Mouse (Mus musculus) CH12.LX (cell line): ENCODE data around the gene Taf8.

Experiments
- BHLHE40 ChIP-seq: IDR thresholded peaks from 2 replicates; pipeline ENCODE4 v1.6.1; 2011; ENCODE audit warnings: mild to moderate bottlenecking, low read depth, low read length, improper control_type of control experiment
- CHD1 ChIP-seq: IDR thresholded peaks from 2 replicates; pipeline ENCODE4 v1.6.1; 2012; ENCODE audit warnings: low read depth, low read length, improper control_type of control experiment, inconsistent platforms
- CTCF ChIP-seq, 2 experiments: IDR thresholded peaks in 1 of 2; conservative IDR thresholded peaks in 1 of 2; 2 replicates each; pipeline ENCODE4 v1.5.1; 2011 to 2012; ENCODE audit warnings: low read depth in 2 of 2, low read length in 2 of 2, improper control_type of control experiment in 1 of 2, inconsistent platforms in 1 of 2, mild to moderate bottlenecking in 1 of 2, moderate library complexity in 1 of 2
- ETS1 ChIP-seq: conservative IDR thresholded peaks from 2 replicates; pipeline ENCODE4 v1.6.1; 2012; ENCODE audit warnings: low read depth, mild to moderate bottlenecking, inconsistent platforms, low read length, improper control_type of control experiment, moderate library complexity
- GABPA ChIP-seq: IDR thresholded peaks from 2 replicates; pipeline ENCODE4 v1.6.1; 2012; ENCODE audit warnings: low read depth, low read length, improper control_type of control experiment, inconsistent platforms; ENCODE audit not compliant: insufficient replicate concordance
- HCFC1 ChIP-seq: IDR thresholded peaks from 2 replicates; pipeline ENCODE4 v1.6.1; 2012; ENCODE audit warnings: low read depth, mild to moderate bottlenecking, inconsistent platforms, low read length, improper control_type of control experiment
- JUND ChIP-seq: conservative IDR thresholded peaks from 2 replicates; pipeline ENCODE4 v1.6.1; 2011; ENCODE audit warnings: low read depth, low read length, improper control_type of control experiment
- MAFK ChIP-seq: IDR thresholded peaks from 2 replicates; pipeline ENCODE4 v1.6.1; 2011; ENCODE audit warnings: low read length, improper control_type of control experiment; ENCODE audit not compliant: insufficient replicate concordance
- MAX ChIP-seq: IDR thresholded peaks from 2 replicates; pipeline ENCODE4 v1.6.1; 2011; ENCODE audit warnings: low read length, improper control_type of control experiment
- NELFE ChIP-seq: IDR thresholded peaks from 2 replicates; pipeline ENCODE4 v1.6.1; 2011; ENCODE audit warnings: low read depth, low read length, improper control_type of control experiment
- PAX5 ChIP-seq: IDR thresholded peaks from 2 replicates; pipeline ENCODE4 v1.6.1; 2012; ENCODE audit warnings: low read length, inconsistent platforms, mixed read lengths
- POLR2A ChIP-seq: IDR thresholded peaks from 2 replicates; pipeline ENCODE4 v1.6.1; 2011; ENCODE audit warnings: low read depth, mild to moderate bottlenecking, improper control_type of control experiment, low read length

DNA sequence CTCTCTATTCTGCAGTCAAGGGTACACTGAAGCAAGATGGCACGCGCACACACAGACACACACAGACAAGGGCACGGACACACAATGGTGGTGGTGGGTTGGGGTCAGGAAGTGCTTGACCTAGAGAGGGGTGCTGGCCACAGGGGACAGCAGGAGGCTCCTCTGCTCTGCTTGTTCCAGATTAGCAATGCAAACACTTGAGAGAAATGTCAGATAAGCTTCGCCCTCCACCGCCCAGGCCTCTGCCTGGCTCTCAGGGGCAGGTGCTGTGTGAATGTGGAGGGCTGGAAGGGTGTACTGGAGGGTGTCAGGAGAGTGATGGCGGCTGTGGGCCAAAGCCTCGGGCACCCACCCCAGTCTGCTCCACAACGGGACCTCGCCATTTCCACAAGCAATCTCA, 56.1 kb downstream of the Taf8 start:
- TF ChIP-seq ETS1, result no peak
- no peak for TF ChIP-seq POLR2A
- TF ChIP-seq CTCF (conservative IDR thresholded peaks at IDR 0.05 in 1 of 2, IDR thresholded peaks at IDR 0.05 in 1 of 2; ENCODE audit: low read depth in 2 of 2, low read length in 2 of 2), result no peak
- no peak for TF ChIP-seq BHLHE40
- TF ChIP-seq JUND, result no peak
- no peak for TF ChIP-seq HCFC1
- TF ChIP-seq NELFE, result no peak
- TF ChIP-seq GABPA, result no peak
- TF ChIP-seq MAX, result no peak
- no peak for TF ChIP-seq CHD1
- TF ChIP-seq MAFK, result no peak
- no peak for TF ChIP-seq PAX5
